In the genomic region with DNA sequence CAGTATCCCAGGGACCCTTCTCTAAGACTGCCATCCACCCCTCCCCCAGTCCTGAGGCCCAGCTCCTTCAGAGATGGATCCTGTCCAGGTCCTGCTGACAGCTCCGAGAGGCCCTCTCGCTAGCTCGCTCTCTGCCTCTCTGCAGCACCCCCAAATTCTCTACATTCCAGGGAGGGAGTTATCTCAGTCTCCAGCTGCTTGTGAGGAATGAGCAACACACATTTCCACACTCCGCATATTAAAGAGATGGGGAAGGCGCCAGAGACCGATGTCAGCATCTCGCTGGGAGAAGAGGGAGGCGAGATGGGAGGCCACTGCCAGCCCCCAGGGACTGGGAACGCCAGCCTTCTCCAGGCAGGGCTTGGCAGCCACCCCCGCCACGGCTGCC, we compare ENCODE assay signal across 9 mouse cellular contexts. TPM values are rescaled to one million over a fixed set of nuclear protein-coding genes. Genes with fewer than 3 reads are reported as not detected.
A peak's percentile ranks its signal among the peaks of the same experiment; 100 is the strongest.
DNase-seq lines count a peak whose midpoint lies in the region; ATAC-seq and TF ChIP-seq lines count a peak whose summit lies in the region.
"Had no signal": no experiment of that assay in that cellular context is flagged by ENCODE, and none has a peak within 500 bp of the region (broad histone marks: within the 10 kb centered on the region; RNA-seq: fewer than 3 reads in every experiment).

No protein-coding gene starts in this region.

- no peaks in the 10 kb centered on the region for H3K9me3 ChIP-seq in heart, embryonic 16.5 days (replicated peaks; ENCODE audit: control insufficient read depth, low read length)
- H3K9me3 ChIP-seq in midbrain, postnatal 0 days (ENCODE audit: low read length): no peaks in the 10 kb centered on the region

- ATAC-seq in heart, embryonic 16.5 days (replicated peaks; ENCODE audit: extremely low read depth, insufficient read depth, low FRiP score): peak; percentile 90
- 0 out of 2 replicates have a peak, but pooled peaks have one; percentile 34 for ATAC-seq in midbrain, postnatal 0 days (ENCODE audit: low FRiP score)
- no peak for ATAC-seq in inflammation-experienced regulatory T-cells, adult 6 months

- TF ChIP-seq CTCF in midbrain, postnatal 0 days (IDR thresholded peaks at IDR 0.05): no peak

- H3K9ac ChIP-seq in heart, embryonic 16.5 days (ENCODE audit: low read length): 0 out of 2 replicates have a peak overlapping the region, but pooled peaks have one; percentile 20
- H3K9ac ChIP-seq in midbrain, postnatal 0 days (replicated peaks; ENCODE audit: low read length, poor library complexity, severe bottlenecking): no peak overlapping the region

- intact Hi-C loops in left cerebral cortex, postnatal 14 days (cut with DNase I): no loop called here

- peaks cover 40% of the 10 kb centered on the region for H3K4me1 ChIP-seq in heart, embryonic 16.5 days (ENCODE audit: control insufficient read depth, insufficient read depth, low read length)
- H3K4me1 ChIP-seq in midbrain, postnatal 0 days (ENCODE audit: insufficient read depth, low read length): no peaks in the 10 kb centered on the region

- H3K36me3 ChIP-seq in heart, embryonic 16.5 days (ENCODE audit: control insufficient read depth, insufficient read depth): no peaks in the 10 kb centered on the region
- no peaks in the 10 kb centered on the region for H3K36me3 ChIP-seq in midbrain, postnatal 0 days (ENCODE audit: insufficient read depth, low read length)

- H3K4me3 ChIP-seq in heart, embryonic 16.5 days (ENCODE audit: low read length): no peak overlapping the region
- no peak overlapping the region for H3K4me3 ChIP-seq in midbrain, postnatal 0 days (ENCODE audit: low read depth, low read length)
- H3K4me3 ChIP-seq: layer of hippocampus, adult 2 months had no signal

- WGBS in heart, embryonic 16.5 days: 9% methylated on average over 9 of the region's 11 CpGs
- 10% methylated on average over 11 of the region's 11 CpGs for WGBS in midbrain, postnatal 0 days

- no peaks in the 10 kb centered on the region for H3K27me3 ChIP-seq in heart, embryonic 16.5 days (ENCODE audit: control insufficient read depth, insufficient read depth, low read length)
- no peaks in the 10 kb centered on the region for H3K27me3 ChIP-seq in midbrain, postnatal 0 days (ENCODE audit: insufficient read depth, low read length)

- peak overlapping the region; percentile 38 for H3K4me2 ChIP-seq in heart, embryonic 16.5 days (ENCODE audit: low read depth, low read length)
- H3K4me2 ChIP-seq in midbrain, postnatal 0 days (ENCODE audit: low read depth, low read length, poor library complexity, severe bottlenecking): peak overlapping the region; percentile 15; the same call in 1 of the 2 replicates

- H3K27ac ChIP-seq in heart, embryonic 16.5 days (ENCODE audit: low read length): peak overlapping the region; percentile 97
- H3K27ac ChIP-seq in midbrain, postnatal 0 days (ENCODE audit: low read depth, low read length): no peak overlapping the region
- H3K27ac ChIP-seq: layer of hippocampus, adult 2 months had no signal

- DNase-seq in 3T3-L1 (ENCODE audit: low read depth, low spot score): peak; percentile 82
- DNase-seq in embryo, embryonic 10 days (ENCODE audit: low spot score): peak; percentile 36
- DNase-seq in left cerebral cortex, postnatal 14 days (ENCODE audit: low spot score in 2 of 2): peak; percentile 58 to 77
- DNase-seq in midbrain, postnatal 0 days (ENCODE audit: low spot score): peak; percentile 36
- no peak for DNase-seq in cerebellum, adult 18-20 months
- no peak for DNase-seq in layer of hippocampus, postnatal 14 days (ENCODE audit: low spot score in 2 of 2)

RNA-seq across cellular contexts. Expression of a gene that starts 15.9 kb away (rescaled TPM):
- polyA plus RNA-seq in heart, embryonic 16.5 days (2015; fragmentation: Nextera tagmentation; extraction: Ambion mirVana): 110 and 129 TPM in 2 replicates
- 10 to 100 TPM; 46.1 to 52.8 TPM for total RNA-seq in left cerebral cortex, postnatal 14 days (2021)
- 82.8 and 100 TPM in 2 replicates for total RNA-seq in midbrain, postnatal 0 days (2014; rRNA removed)
- polyA plus RNA-seq in midbrain, postnatal 0 days (2015; fragmentation: Nextera tagmentation; extraction: Ambion mirVana): 48.5 and 49.3 TPM in 2 replicates
- total RNA-seq in layer of hippocampus, postnatal 14 days (2021): 10 to 100 TPM; 73.6 to 81.0 TPM
- polyA plus RNA-seq in inflammation-experienced regulatory T-cells, adult 6 months (2017; shearing (Covaris generic)): 1 to 10 TPM in 1 of 3 experiments, under 1 TPM in 2; 0.65 to 1.1 (median 0.73) TPM

RNA-seq across cellular contexts. Expression of a gene that starts 46.8 kb away (rescaled TPM):
- polyA plus RNA-seq in heart, embryonic 16.5 days (2015; fragmentation: Nextera tagmentation; extraction: Ambion mirVana): 29.6 and 30.8 TPM in 2 replicates
- total RNA-seq in left cerebral cortex, postnatal 14 days (2021): 10 to 100 TPM; 23.0 to 26.2 TPM
- 20.6 and 27.7 TPM in 2 replicates for total RNA-seq in midbrain, postnatal 0 days (2014; rRNA removed)
- 17.8 and 18.4 TPM in 2 replicates for polyA plus RNA-seq in midbrain, postnatal 0 days (2015; fragmentation: Nextera tagmentation; extraction: Ambion mirVana)
- total RNA-seq in layer of hippocampus, postnatal 14 days (2021): 10 to 100 TPM; 23.9 to 25.8 TPM
- 10 to 100 TPM; 16.7 to 24.7 (median 17.9) TPM for polyA plus RNA-seq in inflammation-experienced regulatory T-cells, adult 6 months (2017; shearing (Covaris generic))

RNA-seq across cellular contexts. Expression of a gene that starts 52.9 kb away (rescaled TPM):
- polyA plus RNA-seq in heart, embryonic 16.5 days (2015; fragmentation: Nextera tagmentation; extraction: Ambion mirVana): 12.8 and 17.1 TPM in 2 replicates
- 10 to 100 TPM; 31.1 to 40.8 TPM for total RNA-seq in left cerebral cortex, postnatal 14 days (2021)
- 43.0 and 49.2 TPM in 2 replicates for total RNA-seq in midbrain, postnatal 0 days (2014; rRNA removed)
- polyA plus RNA-seq in midbrain, postnatal 0 days (2015; fragmentation: Nextera tagmentation; extraction: Ambion mirVana): 13.8 and 15.9 TPM in 2 replicates
- total RNA-seq in layer of hippocampus, postnatal 14 days (2021): 10 to 100 TPM; 34.3 to 34.8 TPM
- polyA plus RNA-seq in inflammation-experienced regulatory T-cells, adult 6 months (2017; shearing (Covaris generic)): 10 to 100 TPM; 10.4 to 13.2 (median 12.7) TPM

Comparison
In these comparisons a context has a peak if more than half of its experiments do, and no peak if none do; other contexts are left out.
1. DNase-seq: peak in 3T3-L1 (single experiment), embryo, embryonic 10 days (single experiment), left cerebral cortex, postnatal 14 days (2 of 2) and midbrain, postnatal 0 days (single experiment); none in cerebellum, adult 18-20 months (0 of 2) and layer of hippocampus, postnatal 14 days (0 of 2).